8 mouse cellular contexts compared by ENCODE assay signal in genomic region chr3:116751191-116751860, GRCm38 (mm10). TPM values are rescaled to one million over a fixed set of nuclear protein-coding genes. Genes with fewer than 3 reads are reported as not detected.
DNase-seq lines count a peak whose midpoint lies in the region; ATAC-seq and TF ChIP-seq lines count a peak whose summit lies in the region.
"Had no signal": no experiment of that assay in that cellular context is flagged by ENCODE, and none has a peak within 500 bp of the region (broad histone marks: within the 10 kb centered on the region; RNA-seq: fewer than 3 reads in every experiment).

No protein-coding gene starts in this region.

- H3K27ac ChIP-seq in intestine, postnatal 0 days (ENCODE audit: low read depth, low read length): no peak overlapping the region
- H3K27ac ChIP-seq: heart, embryonic 15.5 days had no signal

- no peak overlapping the region for H3K4me3 ChIP-seq in intestine, postnatal 0 days (ENCODE audit: low read depth, low read length)
- H3K4me3 ChIP-seq: heart, embryonic 15.5 days had no signal

- TF ChIP-seq CTCF in intestine, postnatal 0 days (IDR thresholded peaks at IDR 0.05; ENCODE audit: low read depth): peak; percentile 78

- peak; percentile 82 for ATAC-seq in erythroid progenitor cell, adult 5-6 weeks (replicated peaks; ENCODE audit: low FRiP score, poor library complexity, severe bottlenecking)
- ATAC-seq in intestine, postnatal 0 days: 0 out of 2 replicates have a peak, but pooled peaks have one; percentile 59

- H3K9me3 ChIP-seq in intestine, postnatal 0 days (ENCODE audit: control insufficient read depth): no peaks in the 10 kb centered on the region
- H3K9me3 ChIP-seq: heart, embryonic 15.5 days had no signal

- peak; percentile 54 for DNase-seq in urinary bladder, postnatal 14 days (ENCODE audit: low spot score)
- DNase-seq in urinary bladder, postnatal 4 days (ENCODE audit: low spot score in 2 of 2): no peak
- peak; percentile 69 for DNase-seq in brain, adult 2 months (ENCODE audit: low read depth, low spot score)
- DNase-seq in lung, postnatal 14 days: peak; percentile 65
- peak; percentile 30 for DNase-seq in spleen, adult 12 weeks (ENCODE audit: low spot score)

- H3K9ac ChIP-seq in intestine, postnatal 0 days (ENCODE audit: low read depth, low read length): no peak overlapping the region
- H3K9ac ChIP-seq: heart, embryonic 15.5 days had no signal

- no peaks in the 10 kb centered on the region for H3K27me3 ChIP-seq in intestine, postnatal 0 days (replicated peaks; ENCODE audit: control insufficient read depth, insufficient read depth, low read length)
- H3K27me3 ChIP-seq: heart, embryonic 15.5 days had no signal

- no peaks in the 10 kb centered on the region for H3K4me1 ChIP-seq in intestine, postnatal 0 days (replicated peaks; ENCODE audit: control insufficient read depth, insufficient read depth, low read length)
- H3K4me1 ChIP-seq: heart, embryonic 15.5 days had no signal

- 87% methylated on average over 4 of the region's 4 CpGs for WGBS in intestine, postnatal 0 days

- H3K36me3 ChIP-seq in intestine, postnatal 0 days (ENCODE audit: control insufficient read depth, insufficient read depth): peaks cover 10% of the 10 kb centered on the region

- H3K4me2 ChIP-seq in intestine, postnatal 0 days (replicated peaks; ENCODE audit: low read depth): no peak overlapping the region
- H3K4me2 ChIP-seq: heart, embryonic 15.5 days had no signal

RNA-seq across cellular contexts. Expression of gene Slc35a3, which starts 38.7 kb away (rescaled TPM):
- 15.9 and 19.8 TPM in 2 replicates for total RNA-seq in erythroid progenitor cell, adult 5-6 weeks (2015; ENCODE audit: low replicate concordance)
- 28.3 and 37.6 TPM in 2 replicates for total RNA-seq in erythroid progenitor cell, adult 5-6 weeks (2017; ENCODE audit: low replicate concordance)
- 19.1 and 20.0 TPM in 2 replicates for polyA plus RNA-seq in intestine, postnatal 0 days (2015; fragmentation: Nextera tagmentation; extraction: Ambion mirVana)

RNA-seq across cellular contexts. Expression of gene Agl, which starts 56.6 kb away (rescaled TPM):
- 3.4 and 9.7 TPM in 2 replicates for total RNA-seq in erythroid progenitor cell, adult 5-6 weeks (2015; ENCODE audit: low replicate concordance)
- 1.0 and 2.9 TPM in 2 replicates for total RNA-seq in erythroid progenitor cell, adult 5-6 weeks (2017; ENCODE audit: low replicate concordance)
- polyA plus RNA-seq in intestine, postnatal 0 days (2015; fragmentation: Nextera tagmentation; extraction: Ambion mirVana): 6.3 and 6.9 TPM in 2 replicates

Comparison
In these comparisons a context has a peak if more than half of its experiments do, and no peak if none do; other contexts are left out.
1. DNase-seq: peak in urinary bladder, postnatal 14 days (single experiment), brain, adult 2 months (single experiment), lung, postnatal 14 days (single experiment) and spleen, adult 12 weeks (single experiment); none in urinary bladder, postnatal 4 days (0 of 2).